In genomic region chr14:21074398-21075320, GRCm38 (mm10) we compare ENCODE assay signal across 8 mouse cellular contexts. TPM values are rescaled to one million over a fixed set of nuclear protein-coding genes. Genes with fewer than 3 reads are reported as not detected.
DNase-seq lines count a peak whose midpoint lies in the region; ATAC-seq and TF ChIP-seq lines count a peak whose summit lies in the region.

No protein-coding gene starts in this region.

- DNase-seq in heart, postnatal 36 days = no peak
- no peak for DNase-seq in embryonic facial prominence, embryonic 14.5 days (ENCODE audit: low spot score)
- DNase-seq in right cerebral cortex, postnatal 36 days (ENCODE audit: low spot score in 2 of 2) = no peak
- DNase-seq in right cerebral cortex, postnatal 14 days = no peak
- DNase-seq in left cerebral cortex, postnatal 36 days (ENCODE audit: low spot score in 2 of 2) = no peak

- ATAC-seq in heart, embryonic 11.5 days (replicated peaks; ENCODE audit: insufficient number of reproducible peaks, low FRiP score, low TSS enrichment) = no peak
- ATAC-seq in embryonic facial prominence, embryonic 14.5 days (ENCODE audit: low read depth) = no peak
- ATAC-seq in limb, embryonic 15.5 days (ENCODE audit: insufficient number of reproducible peaks, low FRiP score, low TSS enrichment, low read depth) = no peak

- no peaks in the 10 kb centered on the region for H3K9me3 ChIP-seq in heart, embryonic 11.5 days (replicated peaks; ENCODE audit: control insufficient read depth, low read length)
- H3K9me3 ChIP-seq in E14TG2a.4 (ENCODE audit: low read length) = no peaks in the 10 kb centered on the region
- H3K9me3 ChIP-seq in embryonic facial prominence, embryonic 14.5 days (ENCODE audit: control insufficient read depth, low read length) = no peaks in the 10 kb centered on the region
- no peaks in the 10 kb centered on the region for H3K9me3 ChIP-seq in limb, embryonic 15.5 days

- peak overlapping the region; percentile 72; the same call in 1 of the 2 replicates for H3K4me3 ChIP-seq in heart, embryonic 11.5 days (ENCODE audit: low read depth, low read length)
- H3K4me3 ChIP-seq in E14TG2a.4 (replicated peaks; ENCODE audit: low read length) = 0 out of 2 replicates have a peak overlapping the region, but pooled peaks have one; percentile 86
- H3K4me3 ChIP-seq in embryonic facial prominence, embryonic 14.5 days (ENCODE audit: low read depth, low read length) = 0 out of 2 replicates have a peak overlapping the region, but pooled peaks have one; percentile 66
- H3K4me3 ChIP-seq in limb, embryonic 15.5 days = peak overlapping the region; percentile 69; the same call in 1 of the 2 replicates

- peaks cover 39% of the 10 kb centered on the region for H3K4me1 ChIP-seq in heart, embryonic 11.5 days (ENCODE audit: control insufficient read depth, insufficient read depth, low read length)
- H3K4me1 ChIP-seq in E14TG2a.4 (replicated peaks; ENCODE audit: low read depth, low read length) = peaks cover 40% of the 10 kb centered on the region
- peaks cover 15% of the 10 kb centered on the region for H3K4me1 ChIP-seq in embryonic facial prominence, embryonic 14.5 days (ENCODE audit: control insufficient read depth, insufficient read depth, low read length)
- peaks cover 11% of the 10 kb centered on the region for H3K4me1 ChIP-seq in limb, embryonic 15.5 days

- H3K27ac ChIP-seq in heart, embryonic 11.5 days (ENCODE audit: low read depth, low read length) = peak overlapping the region; percentile 65
- H3K27ac ChIP-seq in embryonic facial prominence, embryonic 14.5 days (replicated peaks; ENCODE audit: low read depth, low read length) = no peak overlapping the region
- no peak overlapping the region for H3K27ac ChIP-seq in limb, embryonic 15.5 days

- TF ChIP-seq CTCF in E14TG2a.4 (conservative IDR thresholded peaks at IDR 0.05; ENCODE audit: low read length) = no peak

- H3K4me2 ChIP-seq in heart, embryonic 11.5 days = peak overlapping the region; percentile 82
- H3K4me2 ChIP-seq in embryonic facial prominence, embryonic 14.5 days (ENCODE audit: low read depth, low read length) = peak overlapping the region; percentile 87
- H3K4me2 ChIP-seq in limb, embryonic 15.5 days = no peak overlapping the region

- no peaks in the 10 kb centered on the region for H3K36me3 ChIP-seq in heart, embryonic 11.5 days (ENCODE audit: control insufficient read depth, insufficient read depth, low read length)
- H3K36me3 ChIP-seq in E14TG2a.4 (ENCODE audit: insufficient read depth, low read length) = no peaks in the 10 kb centered on the region
- H3K36me3 ChIP-seq in embryonic facial prominence, embryonic 14.5 days (ENCODE audit: control insufficient read depth, insufficient read depth, low read length) = no peaks in the 10 kb centered on the region
- no peaks in the 10 kb centered on the region for H3K36me3 ChIP-seq in limb, embryonic 15.5 days

- no peaks in the 10 kb centered on the region for H3K27me3 ChIP-seq in heart, embryonic 11.5 days (ENCODE audit: control insufficient read depth, insufficient read depth, low read length)
- H3K27me3 ChIP-seq in E14TG2a.4 (ENCODE audit: insufficient read depth, low read length) = peaks cover 7% of the 10 kb centered on the region; the same call in 1 of the 2 replicates
- H3K27me3 ChIP-seq in embryonic facial prominence, embryonic 14.5 days (replicated peaks; ENCODE audit: control insufficient read depth, insufficient read depth, low read length) = no peaks in the 10 kb centered on the region
- H3K27me3 ChIP-seq in limb, embryonic 15.5 days = no peaks in the 10 kb centered on the region

- peak overlapping the region; percentile 17; the same call in 1 of the 2 replicates for H3K9ac ChIP-seq in heart, embryonic 11.5 days (ENCODE audit: low read depth, low read length)
- H3K9ac ChIP-seq in embryonic facial prominence, embryonic 14.5 days (ENCODE audit: low read depth, low read length) = no peak overlapping the region
- no peak overlapping the region; the same call in 1 of the 2 replicates for H3K9ac ChIP-seq in limb, embryonic 15.5 days

- 44% methylated on average over 11 of the region's 11 CpGs for WGBS in heart, embryonic 11.5 days (ENCODE audit: insufficient replicate concordance)
- WGBS in embryonic facial prominence, embryonic 14.5 days = 60% methylated on average over 11 of the region's 11 CpGs
- 53% methylated on average over 11 of the region's 11 CpGs for WGBS in limb, embryonic 15.5 days

- intact Hi-C loops in heart, postnatal 36 days (cut with DNase I) = loop anchor here (1.0 kb wide), 1 partner anchor 21 kb away; no protein-coding TSS in a partner anchor
- intact Hi-C loops in left cerebral cortex, postnatal 36 days (cut with DNase I) = no loop called here

RNA-seq across cellular contexts. Expression of gene Adk, which starts 22.3 kb away (rescaled TPM):
- polyA plus RNA-seq in heart, embryonic 11.5 days (2014; fragmentation: Nextera tagmentation; extraction: Ambion mirVana) = 261 and 271 TPM in 2 replicates
- total RNA-seq in heart, postnatal 36 days (2021) = 100 to 1,000 TPM; 239 to 252 TPM
- 131 and 133 TPM in 2 replicates for polyA plus RNA-seq in embryonic facial prominence, embryonic 14.5 days (2014; fragmentation: Nextera tagmentation; extraction: Ambion mirVana)
- polyA plus RNA-seq in limb, embryonic 15.5 days (2015; fragmentation: Nextera tagmentation; extraction: Ambion mirVana) = 148 TPM in 2 replicates
- total RNA-seq in left cerebral cortex, postnatal 36 days (2021) = 10 to 100 TPM; 63.6 to 66.2 TPM

RNA-seq across cellular contexts. Expression of gene Ap3m1, which starts 22.4 kb away (rescaled TPM):
- polyA plus RNA-seq in heart, embryonic 11.5 days (2014; fragmentation: Nextera tagmentation; extraction: Ambion mirVana) = 84.6 and 98.0 TPM in 2 replicates
- total RNA-seq in heart, postnatal 36 days (2021) = 10 to 100 TPM; 58.0 to 62.9 TPM
- 86.4 and 94.2 TPM in 2 replicates for polyA plus RNA-seq in embryonic facial prominence, embryonic 14.5 days (2014; fragmentation: Nextera tagmentation; extraction: Ambion mirVana)
- 69.4 and 72.4 TPM in 2 replicates for polyA plus RNA-seq in limb, embryonic 15.5 days (2015; fragmentation: Nextera tagmentation; extraction: Ambion mirVana)
- 10 to 100 TPM; 61.7 to 62.0 TPM for total RNA-seq in left cerebral cortex, postnatal 36 days (2021)
